Mouse (Mus musculus) embryonic facial prominence, embryonic 10.5 days (tissue): ENCODE measurements around the gene Fancd2os. TPM values are rescaled to one million over a fixed set of nuclear protein-coding genes. Genes with fewer than 3 reads are reported as not detected.

Source experiments
- DNase-seq: peaks from one replicate; pipeline ENCODE4 v3.0.0-alpha.2; 2017; ENCODE audit warnings: low spot score
- H3K27ac ChIP-seq: fragments of 300-500 bp; sonication (generic); replicated peaks from 2 replicates; pipeline ENCODE4 v1.5.1; 2016; ENCODE audit warnings: mild to moderate bottlenecking
- H3K27me3 ChIP-seq: fragments of 300-500 bp; sonication (generic); replicated peaks from 2 replicates; pipeline ENCODE4 v1.6.1; 2016; ENCODE audit warnings: low read depth, mild to moderate bottlenecking; ENCODE audit not compliant: poor library complexity, severe bottlenecking
- H3K36me3 ChIP-seq: fragments of 300-500 bp; sonication (generic); replicated peaks from 2 replicates; pipeline ENCODE4 v1.6.1; 2016; ENCODE audit warnings: mild to moderate bottlenecking, moderate library complexity
- H3K4me1 ChIP-seq: fragments of 300-500 bp; sonication (generic); 2 replicates; pipeline ENCODE4 v1.6.1; 2016
- H3K4me3 ChIP-seq: fragments of 300-500 bp; sonication (generic); 2 replicates; pipeline ENCODE4 v1.5.1; 2016; ENCODE audit warnings: mild to moderate bottlenecking, moderate library complexity
- H3K9me3 ChIP-seq: fragments of 300-500 bp; sonication (generic); 2 replicates; pipeline ENCODE4 v1.6.1; 2016; ENCODE audit warnings: mild to moderate bottlenecking
- WGBS: fragments of 180-500 bp; shearing (Covaris S2); methylation state at CpG from one replicate; pipeline ENCODE4 v1.1.7; 2016; 5-methylcytosine and 5-hydroxymethylcytosine counted together
- polyA plus RNA-seq: library from polyadenylated mRNA; unstranded; fragments of >200 nt; fragmentation: Nextera tagmentation; extraction: Ambion mirVana; gene quantifications from 2 replicates; pipeline ENCODE4 v1.2.1, GENCODE M21; 2016

Fancd2os gene
- polyA plus RNA-seq, 1 experiment from 2014 or later, result 0.22 TPM

- Histone ChIP-seq H3K4me3 (no peak overlapping the region), H3K4me1 (peaks cover 7% of the 10 kb centered on the region), H3K27me3 (no peaks in the 10 kb centered on the region), H3K36me3 (peaks cover 19% of the 10 kb centered on the region), H3K27ac (no peak overlapping the region), H3K9me3 (no peaks in the 10 kb centered on the region)
- DNase-seq, result no peak
- WGBS, result 83% methylated on average over 5 of the region's 5 CpGs
These were observed 682 bp downstream of the Fancd2os start for GRCm38 (mm10) chr6:113599833-113600232.

GRCm38 (mm10) chr6:113597945-113598344 lies 2.6 kb downstream of the Fancd2os start:
- no peak for DNase-seq
- H3K27me3 ChIP-seq, result no peaks in the 10 kb centered on the region
- H3K9me3 ChIP-seq, result no peaks in the 10 kb centered on the region
- 90% methylated on average over 4 of the region's 4 CpGs for WGBS
- H3K4me1 ChIP-seq, result peaks cover 7% of the 10 kb centered on the region
- H3K36me3 ChIP-seq, result peaks cover 29% of the 10 kb centered on the region
- H3K4me3 ChIP-seq, result no peak overlapping the region
- no peak overlapping the region for H3K27ac ChIP-seq

GRCm38 (mm10) chr6:113592637-113593036 lies 7.9 kb downstream of the Fancd2os start:
- 94% methylated on average over 2 of the region's 2 CpGs for WGBS
- no peak for DNase-seq

GRCm38 (mm10) chr6:113586466-113587183 lies 13.9 kb downstream of the Fancd2os start:
- Histone ChIP-seq H3K36me3 (peaks cover 62% of the 10 kb centered on the region), H3K4me3 (no peak overlapping the region), H3K9me3 (no peaks in the 10 kb centered on the region), H3K27me3 (no peaks in the 10 kb centered on the region), H3K4me1 (no peaks in the 10 kb centered on the region), H3K27ac (no peak overlapping the region)
- WGBS, result 78% methylated on average over 5 of the region's 5 CpGs
- no peak for DNase-seq

More at GRCm38 (mm10) chr6:113592637-113593036, 7.9 kb downstream of the Fancd2os start:
- Histone ChIP-seq H3K4me3 (no peak overlapping the region), H3K36me3 (peaks cover 55% of the 10 kb centered on the region), H3K27ac (no peak overlapping the region), H3K27me3 (no peaks in the 10 kb centered on the region), H3K4me1 (no peaks in the 10 kb centered on the region), H3K9me3 (no peaks in the 10 kb centered on the region)

- peaks cover 66% of the 10 kb centered on the region for H3K36me3 ChIP-seq
- no peak for DNase-seq
These were observed 15.4 kb downstream of the Fancd2os start for GRCm38 (mm10) chr6:113585065-113585464.

GRCm38 (mm10) chr6:113583023-113583422 lies 17.5 kb downstream of the Fancd2os start:
- H3K4me1 ChIP-seq, result no peaks in the 10 kb centered on the region
- 92% methylated on average over 4 of the region's 4 CpGs for WGBS
- H3K36me3 ChIP-seq, result peaks cover 67% of the 10 kb centered on the region
- no peaks in the 10 kb centered on the region for H3K27me3 ChIP-seq
- H3K9me3 ChIP-seq, result no peaks in the 10 kb centered on the region
- DNase-seq, result no peak
- no peak overlapping the region for H3K4me3 ChIP-seq
- H3K27ac ChIP-seq, result no peak overlapping the region

More at GRCm38 (mm10) chr6:113585065-113585464, 15.4 kb downstream of the Fancd2os start:
- Histone ChIP-seq H3K27me3 (no peaks in the 10 kb centered on the region), H3K9me3 (no peaks in the 10 kb centered on the region), H3K27ac (no peak overlapping the region), H3K4me3 (no peak overlapping the region), H3K4me1 (no peaks in the 10 kb centered on the region)
- 89% methylated on average over 5 of the region's 5 CpGs for WGBS

- no peak overlapping the region for H3K4me3 ChIP-seq
- DNase-seq, result no peak
- H3K27me3 ChIP-seq, result no peaks in the 10 kb centered on the region
- H3K4me1 ChIP-seq, result no peaks in the 10 kb centered on the region
- no peaks in the 10 kb centered on the region for H3K9me3 ChIP-seq
- peaks cover 75% of the 10 kb centered on the region for H3K36me3 ChIP-seq
- 90% methylated on average over 3 of the region's 3 CpGs for WGBS
- H3K27ac ChIP-seq, result no peak overlapping the region
These were observed 21.2 kb downstream of the Fancd2os start for GRCm38 (mm10) chr6:113579306-113579705.

- Histone ChIP-seq H3K27me3 (no peaks in the 10 kb centered on the region), H3K36me3 (peaks cover 82% of the 10 kb centered on the region), H3K27ac (no peak overlapping the region), H3K9me3 (no peaks in the 10 kb centered on the region), H3K4me3 (no peak overlapping the region), H3K4me1 (no peaks in the 10 kb centered on the region)
- WGBS, result 96% methylated on average over 6 of the region's 6 CpGs
- no peak for DNase-seq
These were observed 24.5 kb downstream of the Fancd2os start for GRCm38 (mm10) chr6:113576044-113576443.

GRCm38 (mm10) chr6:113564557-113564956 lies 36.0 kb downstream of the Fancd2os start:
- H3K27me3 ChIP-seq, result no peaks in the 10 kb centered on the region
- H3K27ac ChIP-seq, result no peak overlapping the region
- peaks cover 92% of the 10 kb centered on the region for H3K36me3 ChIP-seq
- no peaks in the 10 kb centered on the region for H3K9me3 ChIP-seq
- no peak overlapping the region for H3K4me3 ChIP-seq
- no peaks in the 10 kb centered on the region for H3K4me1 ChIP-seq
- DNase-seq, result no peak
- WGBS, result 93% methylated on average over 1 of the region's 1 CpGs

- H3K27ac ChIP-seq, result no peak overlapping the region
- WGBS, result 91% methylated on average over 6 of the region's 6 CpGs
- H3K4me1 ChIP-seq, result no peaks in the 10 kb centered on the region
- H3K36me3 ChIP-seq, result peaks cover 81% of the 10 kb centered on the region
- H3K4me3 ChIP-seq, result no peak overlapping the region
- H3K27me3 ChIP-seq, result no peaks in the 10 kb centered on the region
- no peak for DNase-seq
- no peaks in the 10 kb centered on the region for H3K9me3 ChIP-seq
These were observed 40.8 kb downstream of the Fancd2os start for GRCm38 (mm10) chr6:113559736-113560135.

Other genes starting within 250 kb of the Fancd2os start
- gene Tada3, start 222.8 kb downstream of the Fancd2os start, polyA plus RNA-seq, result 48.1 and 48.4 TPM in 2 replicates
- gene Arpc4, start 222.6 kb downstream of the Fancd2os start, polyA plus RNA-seq, result 377 and 387 TPM in 2 replicates
- 2.8 and 3.7 TPM in 2 replicates for gene Ttll3, start 211.5 kb downstream of the Fancd2os start, polyA plus RNA-seq
- 34.6 and 34.8 TPM in 2 replicates for gene Rpusd3, start 181.4 kb downstream of the Fancd2os start, polyA plus RNA-seq
- not detected in 2 replicates for gene Cidec, start 165.0 kb downstream of the Fancd2os start, polyA plus RNA-seq
- 87.2 and 88.8 TPM in 2 replicates for gene Jagn1, start 158.1 kb downstream of the Fancd2os start, polyA plus RNA-seq
- 3.7 and 4.0 TPM in 2 replicates for gene Il17re, start 142.2 kb downstream of the Fancd2os start, polyA plus RNA-seq
- gene Il17rc, start 129.3 kb downstream of the Fancd2os start, polyA plus RNA-seq, result 2.4 and 2.5 TPM in 2 replicates
- 23.5 and 27.2 TPM in 2 replicates for gene Creld1, start 117.4 kb downstream of the Fancd2os start, polyA plus RNA-seq
- gene Prrt3, start 98.8 kb downstream of the Fancd2os start, polyA plus RNA-seq, result 2.1 and 2.2 TPM in 2 replicates
- gene Emc3, start 69.1 kb downstream of the Fancd2os start, polyA plus RNA-seq, result 67.0 and 74.3 TPM in 2 replicates
- gene Fancd2, start 69.0 kb downstream of the Fancd2os start, polyA plus RNA-seq, result 19.7 and 21.4 TPM in 2 replicates
- 200 and 208 TPM in 2 replicates for gene Brk1, start 4.1 kb upstream of the Fancd2os start, polyA plus RNA-seq
- gene Vhl, start 23.2 kb upstream of the Fancd2os start, polyA plus RNA-seq, result 41.9 and 44.8 TPM in 2 replicates
- 3.8 and 4.5 TPM in 2 replicates for gene Irak2, start 37.8 kb upstream of the Fancd2os start, polyA plus RNA-seq
- gene Tatdn2, start 96.3 kb upstream of the Fancd2os start, polyA plus RNA-seq, result 0.68 and 0.72 TPM in 2 replicates
- gene Ghrl, start 119.2 kb upstream of the Fancd2os start, polyA plus RNA-seq, result not detected in 2 replicates
- gene Sec13, start 140.0 kb upstream of the Fancd2os start, polyA plus RNA-seq, result 288 and 292 TPM in 2 replicates